Mouse (Mus musculus) kidney, adult 2 months (tissue): ENCODE data around the gene Nop9. TPM values are rescaled to one million over a fixed set of nuclear protein-coding genes. Genes with fewer than 3 reads are reported as not detected.

Experiments used
- DNase-seq: peaks from one replicate; pipeline ENCODE4 v3.0.0; 2021
- H3K27ac ChIP-seq: fragments of 200-500 bp; 2 replicates; pipeline ENCODE4 v1.5.1; 2012; ENCODE audit warnings: low read depth, low read length, control low read depth, inconsistent platforms; ENCODE audit not compliant: insufficient read depth
- H3K27me3 ChIP-seq: fragments of 200-500 bp; replicated peaks from 2 replicates; pipeline ENCODE4 v1.6.1; 2012; ENCODE audit warnings: mild to moderate bottlenecking, moderate library complexity, low read length, inconsistent platforms; ENCODE audit not compliant: control insufficient read depth, insufficient read depth
- H3K36me3 ChIP-seq: fragments of 200-500 bp; 2 replicates; pipeline ENCODE4 v1.6.1; 2012; ENCODE audit warnings: mild to moderate bottlenecking, moderate library complexity, low read length, inconsistent platforms; ENCODE audit not compliant: control insufficient read depth, insufficient read depth
- H3K4me1 ChIP-seq: fragments of 200-500 bp; 2 replicates; pipeline ENCODE4 v1.6.1; 2011; ENCODE audit warnings: low read length; ENCODE audit not compliant: control insufficient read depth, insufficient read depth
- H3K4me3 ChIP-seq: fragments of 200-500 bp; 2 replicates; pipeline ENCODE4 v1.5.1; 2011; ENCODE audit warnings: mild to moderate bottlenecking, low read depth, low read length, control low read depth; ENCODE audit not compliant: insufficient read depth
- CTCF ChIP-seq: fragments of 200-500 bp; conservative IDR thresholded peaks from 2 replicates; pipeline ENCODE4 v1.5.1; 2011; ENCODE audit warnings: low read depth, mild to moderate bottlenecking, control low read depth, low read length, moderate library complexity, mixed read lengths; ENCODE audit not compliant: insufficient read depth, insufficient read length
- POLR2A ChIP-seq: fragments of 200-500 bp; IDR thresholded peaks from one replicate; pipeline ENCODE4 v1.6.1; 2011; ENCODE audit warnings: low read depth, low read length, control low read depth
- WGBS: fragments of 180-500 bp; shearing (Covaris S2); methylation state at CpG from one replicate; pipeline ENCODE4 v1.1.7; 2018; 5-methylcytosine and 5-hydroxymethylcytosine counted together
- polyA plus RNA-seq: library from polyadenylated mRNA; depleted of rRNA; stranded (reverse); fragments of >200 nt; gene quantifications from 2 replicates; pipeline ENCODE4 v1.2.3, GENCODE M21; 2012; rRNA removed

Gene Nop9
- 12.9 and 16.1 TPM in 2 replicates for polyA plus RNA-seq

DNA sequence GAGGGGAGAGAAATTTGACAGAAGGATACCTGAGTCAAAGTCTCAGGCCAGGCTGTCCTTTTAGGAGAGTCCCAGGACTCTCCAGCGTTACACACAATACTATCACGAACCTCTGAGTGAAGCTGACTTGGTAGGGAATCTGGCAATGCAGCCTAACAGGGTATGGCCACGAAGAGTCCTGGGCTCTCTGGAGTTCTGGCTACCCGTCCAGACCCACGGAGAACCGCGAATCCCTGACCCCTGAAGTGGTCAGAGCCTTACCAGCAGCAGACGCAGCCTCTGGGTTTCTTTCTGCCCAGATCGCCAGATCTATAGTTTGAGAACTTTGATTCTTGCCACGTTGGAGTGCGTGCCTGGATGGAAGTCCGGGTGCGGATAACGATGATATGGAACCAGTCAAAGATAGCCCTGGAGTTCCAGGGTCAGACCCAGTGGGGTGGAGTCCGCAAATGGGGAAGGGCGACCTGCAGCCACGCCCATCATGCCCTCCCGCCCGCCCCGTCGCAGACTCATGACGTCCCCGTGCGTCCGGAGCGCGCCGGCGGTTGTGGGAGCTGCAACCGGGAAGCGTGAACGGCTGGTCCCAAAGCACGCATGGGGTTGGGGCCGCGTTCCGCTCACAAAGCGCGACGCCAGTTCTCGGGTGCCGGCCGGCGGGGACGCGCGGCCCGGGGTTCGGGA is at the start of gene Nop9, which contains the start of gene Dhrs1:
TSS of gene Nop9 (plus strand) at position 514 of the 681 bp plus-strand sequence.
TSS of gene Dhrs1 (minus strand) at position 511 of the 681 bp plus-strand sequence.
- no peaks in the 10 kb centered on the region for H3K27me3 ChIP-seq
- under 1% methylated on average over 48 of the region's 48 CpGs for WGBS
- no peak for TF ChIP-seq POLR2A
- TF ChIP-seq CTCF: no peak
- DNase-seq: peak; percentile 94
- peak within 1 kb of the TSS; percentile 27 for H3K27ac ChIP-seq
- peak within 1 kb of the TSS; percentile 65 for H3K4me3 ChIP-seq
- H3K36me3 ChIP-seq: no peaks in the 10 kb centered on the region; the same call in 1 of the 2 replicates
- H3K4me1 ChIP-seq: peaks cover 10% of the 10 kb centered on the region

GRCm38 (mm10) chr14:55697226-55697625 is 48.3 kb upstream of the Nop9 start:
- TF ChIP-seq CTCF: no peak
- TF ChIP-seq POLR2A: no peak
- no peaks in the 10 kb centered on the region for H3K27me3 ChIP-seq
- H3K4me3 ChIP-seq: no peak overlapping the region
- WGBS: 81% methylated on average over 4 of the region's 4 CpGs
- no peak overlapping the region for H3K27ac ChIP-seq
- no peak for DNase-seq
- H3K36me3 ChIP-seq: no peaks in the 10 kb centered on the region
- H3K4me1 ChIP-seq: no peaks in the 10 kb centered on the region

DNA sequence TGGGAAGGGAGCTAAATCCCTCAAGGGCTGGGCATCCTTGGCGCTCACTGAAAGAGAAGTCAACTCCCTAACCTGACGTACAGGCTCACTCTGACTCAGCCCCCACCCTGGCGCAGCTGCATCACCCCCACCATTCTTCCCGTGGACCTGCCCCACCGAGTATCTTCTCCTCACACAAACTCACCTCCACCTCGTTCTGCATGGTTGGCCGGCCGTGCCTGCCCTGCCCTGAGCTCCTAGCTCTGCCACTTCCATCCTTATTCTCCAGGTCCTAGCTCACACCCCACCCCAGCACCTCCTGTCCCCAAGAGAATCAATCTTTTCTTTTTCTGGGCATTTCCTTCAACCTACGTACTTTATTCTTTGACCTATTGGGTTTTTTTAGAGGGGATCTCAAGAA is 44.4 kb upstream of the Nop9 start:
- no peak for DNase-seq
- no peaks in the 10 kb centered on the region for H3K4me1 ChIP-seq
- TF ChIP-seq POLR2A (no peak), CTCF (no peak)
- no peaks in the 10 kb centered on the region for H3K27me3 ChIP-seq
- 34% methylated on average over 9 of the region's 9 CpGs for WGBS
- H3K27ac ChIP-seq: no peak overlapping the region
- H3K4me3 ChIP-seq: no peak overlapping the region
- no peaks in the 10 kb centered on the region for H3K36me3 ChIP-seq

- Histone ChIP-seq H3K36me3 (no peaks in the 10 kb centered on the region), H3K27ac (no peak overlapping the region), H3K4me3 (no peak overlapping the region), H3K27me3 (no peaks in the 10 kb centered on the region), H3K4me1 (peaks cover 2% of the 10 kb centered on the region; the same call in 1 of the 2 replicates)
- DNase-seq: no peak
- no peak for TF ChIP-seq CTCF
- no peak for TF ChIP-seq POLR2A
- WGBS: 68% methylated on average over 6 of the region's 6 CpGs
These were observed 42.7 kb upstream of the Nop9 start for GRCm38 (mm10) chr14:55702761-55703160.

GRCm38 (mm10) chr14:55706051-55706600 is 39.4 kb upstream of the Nop9 start:
- WGBS: 89% methylated on average over 8 of the region's 8 CpGs
- peaks cover 2% of the 10 kb centered on the region; the same call in 1 of the 2 replicates for H3K4me1 ChIP-seq
- no peak for TF ChIP-seq POLR2A
- H3K27me3 ChIP-seq: no peaks in the 10 kb centered on the region
- no peak for DNase-seq
- no peak overlapping the region for H3K4me3 ChIP-seq
- no peak overlapping the region for H3K27ac ChIP-seq
- H3K36me3 ChIP-seq: no peaks in the 10 kb centered on the region

GRCm38 (mm10) chr14:55707397-55707796 is 38.1 kb upstream of the Nop9 start:
- 88% methylated on average over 5 of the region's 5 CpGs for WGBS

GRCm38 (mm10) chr14:55709509-55709908 is 36.0 kb upstream of the Nop9 start:
- TF ChIP-seq POLR2A (no peak), CTCF (no peak)
- DNase-seq: no peak
- 86% methylated on average over 4 of the region's 4 CpGs for WGBS

More at GRCm38 (mm10) chr14:55707397-55707796, 38.1 kb upstream of the Nop9 start:
- no peak overlapping the region for H3K4me3 ChIP-seq
- H3K36me3 ChIP-seq: no peaks in the 10 kb centered on the region
- peaks cover 2% of the 10 kb centered on the region; the same call in 1 of the 2 replicates for H3K4me1 ChIP-seq
- DNase-seq: peak; percentile 61
- no peaks in the 10 kb centered on the region for H3K27me3 ChIP-seq
- no peak for TF ChIP-seq POLR2A
- no peak for TF ChIP-seq CTCF
- H3K27ac ChIP-seq: no peak overlapping the region

More at GRCm38 (mm10) chr14:55709509-55709908, 36.0 kb upstream of the Nop9 start:
- Histone ChIP-seq H3K4me1 (peaks cover 9% of the 10 kb centered on the region; the same call in 1 of the 2 replicates), H3K36me3 (no peaks in the 10 kb centered on the region), H3K4me3 (no peak overlapping the region), H3K27me3 (no peaks in the 10 kb centered on the region), H3K27ac (no peak overlapping the region)
